Mouse (Mus musculus): ENCODE results near the gene Olfr816. TPM values are rescaled to one million over a fixed set of nuclear protein-coding genes. Genes with fewer than 3 reads are reported as not detected.

The Olfr816 gene
- not detected for polyA plus RNA-seq (2014; fragmentation: Illumina TruSeq; extraction: RNeasy Lipid Tissue Mini Kit (QIAGEN cat#74804); ENCODE audit: low read depth, low replicate concordance)

DNA sequence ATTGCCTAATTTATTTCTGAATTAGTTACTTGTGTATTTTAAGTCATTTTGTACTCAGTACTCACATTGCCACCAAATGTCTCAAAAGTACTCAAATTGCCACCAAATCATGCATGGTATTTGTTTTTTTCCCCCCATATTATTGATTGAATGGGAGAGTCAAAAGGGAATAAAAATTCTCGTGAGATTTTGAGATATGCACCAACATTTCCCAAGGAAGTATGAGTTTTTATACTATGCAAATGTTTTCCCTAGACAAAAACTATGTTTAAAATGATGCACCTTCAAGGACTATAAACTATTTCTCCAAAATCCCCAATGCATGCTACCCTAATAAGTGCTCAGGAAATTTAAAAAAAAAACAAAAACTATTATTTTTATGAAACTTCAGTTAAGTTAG, at the start of gene Olfr816:
Gene Olfr816, minus strand, starts transcription at position 101 of the 400 bp plus-strand sequence.

DNA sequence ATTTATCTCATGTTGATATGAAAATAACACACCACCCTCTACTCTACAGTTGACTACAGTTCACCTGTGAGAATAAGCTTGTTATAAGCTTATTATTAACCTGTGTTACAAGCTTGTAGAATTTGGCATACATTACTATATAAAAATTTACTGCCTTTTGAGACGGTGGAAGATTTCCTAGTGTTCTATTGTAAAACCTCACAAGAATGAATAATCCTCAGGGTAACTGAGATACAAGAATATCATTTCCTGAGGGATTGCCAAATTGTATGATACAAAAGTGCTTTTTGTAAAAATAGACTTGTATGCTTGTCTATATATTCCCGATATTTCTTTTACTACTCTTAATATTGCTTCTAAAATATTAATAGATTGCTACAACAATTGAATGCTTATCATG, 33.6 kb upstream of the Olfr816 start, which contains the start of gene Olfr818:
Gene Olfr818, minus strand, starts transcription at position 101 of the 400 bp plus-strand sequence.

DNA sequence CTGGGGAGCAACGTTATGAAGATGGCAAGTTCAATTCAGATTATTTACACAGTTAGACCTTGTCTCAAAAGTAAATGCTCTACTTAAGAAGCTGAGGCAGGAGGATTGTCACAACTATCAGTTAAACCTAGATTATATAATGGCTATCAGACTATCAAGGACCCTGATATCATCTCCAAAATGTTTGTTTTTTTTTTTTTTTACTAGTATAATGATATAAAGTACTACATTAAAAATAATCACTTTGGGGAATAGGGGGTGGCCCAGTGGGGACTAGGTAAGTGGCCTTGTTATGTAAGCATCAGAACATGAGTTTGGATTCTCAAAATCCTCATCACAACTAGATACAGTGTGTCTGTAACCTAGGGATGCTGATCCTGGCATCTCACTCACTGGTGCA, 9.6 kb downstream of the Olfr816 start, which contains the start of gene Olfr815:
Gene Olfr815, minus strand, starts transcription at position 101 of the 400 bp plus-strand sequence.

DNA sequence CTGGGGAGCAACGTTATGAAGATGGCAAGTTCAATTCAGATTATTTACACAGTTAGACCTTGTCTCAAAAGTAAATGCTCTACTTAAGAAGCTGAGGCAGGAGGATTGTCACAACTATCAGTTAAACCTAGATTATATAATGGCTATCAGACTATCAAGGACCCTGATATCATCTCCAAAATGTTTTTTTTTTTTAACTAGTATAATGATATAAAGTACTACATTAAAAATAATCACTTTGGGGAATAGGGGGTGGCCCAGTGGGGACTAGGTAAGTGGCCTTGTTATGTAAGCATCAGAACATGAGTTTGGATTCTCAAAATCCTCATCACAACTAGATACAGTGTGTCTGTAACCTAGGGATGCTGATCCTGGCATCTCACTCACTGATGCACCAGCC, 35.6 kb downstream of the Olfr816 start, which contains the start of gene Olfr814:
Gene Olfr814, minus strand, starts transcription at position 101 of the 400 bp plus-strand sequence.

Other genes with a start within 250 kb of the Olfr816 start
- not detected for gene Olfr801, start 241.7 kb downstream of the Olfr816 start, polyA plus RNA-seq (2014; fragmentation: Illumina TruSeq; extraction: RNeasy Lipid Tissue Mini Kit (QIAGEN cat#74804); ENCODE audit: low read depth, low replicate concordance)
- gene Olfr802, start 227.4 kb downstream of the Olfr816 start, polyA plus RNA-seq (2014; fragmentation: Illumina TruSeq; extraction: RNeasy Lipid Tissue Mini Kit (QIAGEN cat#74804); ENCODE audit: low read depth, low replicate concordance): not detected
- gene Olfr803, start 221.3 kb downstream of the Olfr816 start, polyA plus RNA-seq (2014; fragmentation: Illumina TruSeq; extraction: RNeasy Lipid Tissue Mini Kit (QIAGEN cat#74804); ENCODE audit: low read depth, low replicate concordance): not detected
- not detected for gene Olfr804, start 212.4 kb downstream of the Olfr816 start, polyA plus RNA-seq (2014; fragmentation: Illumina TruSeq; extraction: RNeasy Lipid Tissue Mini Kit (QIAGEN cat#74804); ENCODE audit: low read depth, low replicate concordance)
- not detected for gene Olfr805, start 186.2 kb downstream of the Olfr816 start, polyA plus RNA-seq (2014; fragmentation: Illumina TruSeq; extraction: RNeasy Lipid Tissue Mini Kit (QIAGEN cat#74804); ENCODE audit: low read depth, low replicate concordance)
- not detected for gene Olfr806, start 173.7 kb downstream of the Olfr816 start, polyA plus RNA-seq (2014; fragmentation: Illumina TruSeq; extraction: RNeasy Lipid Tissue Mini Kit (QIAGEN cat#74804); ENCODE audit: low read depth, low replicate concordance)
- not detected for gene Olfr807, start 157.8 kb downstream of the Olfr816 start, polyA plus RNA-seq (2014; fragmentation: Illumina TruSeq; extraction: RNeasy Lipid Tissue Mini Kit (QIAGEN cat#74804); ENCODE audit: low read depth, low replicate concordance)
- gene Olfr808, start 150.1 kb downstream of the Olfr816 start, polyA plus RNA-seq (2014; fragmentation: Illumina TruSeq; extraction: RNeasy Lipid Tissue Mini Kit (QIAGEN cat#74804); ENCODE audit: low read depth, low replicate concordance): not detected
- not detected for gene Olfr809, start 141.0 kb downstream of the Olfr816 start, polyA plus RNA-seq (2014; fragmentation: Illumina TruSeq; extraction: RNeasy Lipid Tissue Mini Kit (QIAGEN cat#74804); ENCODE audit: low read depth, low replicate concordance)
- not detected for gene Olfr810, start 120.7 kb downstream of the Olfr816 start, polyA plus RNA-seq (2014; fragmentation: Illumina TruSeq; extraction: RNeasy Lipid Tissue Mini Kit (QIAGEN cat#74804); ENCODE audit: low read depth, low replicate concordance)
- not detected for gene Olfr811, start 111.2 kb downstream of the Olfr816 start, polyA plus RNA-seq (2014; fragmentation: Illumina TruSeq; extraction: RNeasy Lipid Tissue Mini Kit (QIAGEN cat#74804); ENCODE audit: low read depth, low replicate concordance)
- gene Olfr812, start 69.5 kb downstream of the Olfr816 start, polyA plus RNA-seq (2014; fragmentation: Illumina TruSeq; extraction: RNeasy Lipid Tissue Mini Kit (QIAGEN cat#74804); ENCODE audit: low read depth, low replicate concordance): not detected
- gene Olfr813, start 60.2 kb downstream of the Olfr816 start, polyA plus RNA-seq (2014; fragmentation: Illumina TruSeq; extraction: RNeasy Lipid Tissue Mini Kit (QIAGEN cat#74804); ENCODE audit: low read depth, low replicate concordance): not detected
- gene Olfr814, start 35.7 kb downstream of the Olfr816 start, polyA plus RNA-seq (2014; fragmentation: Illumina TruSeq; extraction: RNeasy Lipid Tissue Mini Kit (QIAGEN cat#74804); ENCODE audit: low read depth, low replicate concordance): not detected
- gene Olfr815, start 9.7 kb downstream of the Olfr816 start, polyA plus RNA-seq (2014; fragmentation: Illumina TruSeq; extraction: RNeasy Lipid Tissue Mini Kit (QIAGEN cat#74804); ENCODE audit: low read depth, low replicate concordance): not detected
- not detected for gene Olfr818, start 33.5 kb upstream of the Olfr816 start, polyA plus RNA-seq (2014; fragmentation: Illumina TruSeq; extraction: RNeasy Lipid Tissue Mini Kit (QIAGEN cat#74804); ENCODE audit: low read depth, low replicate concordance)
- gene Olfr819, start 51.7 kb upstream of the Olfr816 start, polyA plus RNA-seq (2014; fragmentation: Illumina TruSeq; extraction: RNeasy Lipid Tissue Mini Kit (QIAGEN cat#74804); ENCODE audit: low read depth, low replicate concordance): not detected
- not detected for gene Olfr247, start 60.5 kb upstream of the Olfr816 start, polyA plus RNA-seq (2014; fragmentation: Illumina TruSeq; extraction: RNeasy Lipid Tissue Mini Kit (QIAGEN cat#74804); ENCODE audit: low read depth, low replicate concordance)
- gene Gm10310, start 69.5 kb upstream of the Olfr816 start, polyA plus RNA-seq (2014; fragmentation: Illumina TruSeq; extraction: RNeasy Lipid Tissue Mini Kit (QIAGEN cat#74804); ENCODE audit: low read depth, low replicate concordance): not detected
- not detected for gene Olfr820, start 97.0 kb upstream of the Olfr816 start, polyA plus RNA-seq (2014; fragmentation: Illumina TruSeq; extraction: RNeasy Lipid Tissue Mini Kit (QIAGEN cat#74804); ENCODE audit: low read depth, low replicate concordance)
- not detected for gene Olfr821, start 114.8 kb upstream of the Olfr816 start, polyA plus RNA-seq (2014; fragmentation: Illumina TruSeq; extraction: RNeasy Lipid Tissue Mini Kit (QIAGEN cat#74804); ENCODE audit: low read depth, low replicate concordance)
- gene Olfr822, start 155.6 kb upstream of the Olfr816 start, polyA plus RNA-seq (2014; fragmentation: Illumina TruSeq; extraction: RNeasy Lipid Tissue Mini Kit (QIAGEN cat#74804); ENCODE audit: low read depth, low replicate concordance): not detected
- gene Olfr823, start 199.8 kb upstream of the Olfr816 start, polyA plus RNA-seq (2014; fragmentation: Illumina TruSeq; extraction: RNeasy Lipid Tissue Mini Kit (QIAGEN cat#74804); ENCODE audit: low read depth, low replicate concordance): not detected
- not detected for gene Olfr824, start 214.4 kb upstream of the Olfr816 start, polyA plus RNA-seq (2014; fragmentation: Illumina TruSeq; extraction: RNeasy Lipid Tissue Mini Kit (QIAGEN cat#74804); ENCODE audit: low read depth, low replicate concordance)